Mouse (Mus musculus) kidney, embryonic 16.5 days (tissue): ENCODE data around the gene Dars2. TPM values are rescaled to one million over a fixed set of nuclear protein-coding genes. Genes with fewer than 3 reads are reported as not detected.

Experiments
- polyA plus RNA-seq: library from polyadenylated mRNA; unstranded; fragments of >200 nt; fragmentation: Nextera tagmentation; extraction: Ambion mirVana; gene quantifications from 2 replicates; pipeline ENCODE4 v1.2.1, GENCODE M21; 2015

Dars2 gene
- polyA plus RNA-seq, 1 experiment from 2014 or later: 40.2 TPM

Other genes starting within 250 kb of the Dars2 start
- 7.0 and 7.6 TPM in 2 replicates for gene Rc3h1, start 164.2 kb downstream of the Dars2 start, polyA plus RNA-seq
- 2.5 TPM in 2 replicates for gene Serpinc1, start 92.1 kb downstream of the Dars2 start, polyA plus RNA-seq
- 7.8 and 8.8 TPM in 2 replicates for gene Zbtb37, start 35.8 kb downstream of the Dars2 start, polyA plus RNA-seq
- gene Cenpl, start 55 bp upstream of the Dars2 start, polyA plus RNA-seq: 29.9 and 32.8 TPM in 2 replicates
- gene Klhl20, start 60.9 kb upstream of the Dars2 start, polyA plus RNA-seq: 16.1 and 18.5 TPM in 2 replicates
- 4.9 and 5.3 TPM in 2 replicates for gene Ankrd45, start 72.0 kb upstream of the Dars2 start, polyA plus RNA-seq
- gene Tex50, start 88.7 kb upstream of the Dars2 start, polyA plus RNA-seq: 0.35 and 0.62 TPM in 2 replicates
- 485 and 505 TPM in 2 replicates for gene Prdx6, start 180.6 kb upstream of the Dars2 start, polyA plus RNA-seq